Mouse (Mus musculus) retina, postnatal 7 days (tissue): ENCODE results near the gene Stat6.

ENCODE experiments used
- DNase-seq: peaks from one replicate; pipeline ENCODE4 v3.0.0-alpha.2; 2012; ENCODE audit warnings: low read depth, low spot score

The Stat6 gene

DNA sequence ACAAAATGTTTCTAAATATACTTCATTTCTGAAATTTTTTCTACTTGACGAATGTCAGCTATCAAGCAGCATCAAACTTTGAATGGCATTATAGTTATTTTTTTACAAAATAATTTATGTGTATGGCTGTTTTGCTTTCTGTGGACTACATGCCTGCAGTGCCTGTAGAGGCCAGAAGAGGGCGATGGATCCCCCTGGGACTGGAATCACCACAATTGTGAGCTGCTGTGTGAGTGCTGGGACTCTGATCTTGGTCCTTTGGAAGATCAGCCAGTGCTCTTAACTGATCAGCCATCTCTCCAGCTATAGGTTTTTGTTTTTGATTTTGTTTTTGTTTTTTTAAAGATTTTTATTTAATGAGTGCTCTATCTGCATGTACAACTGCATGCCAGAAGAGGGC lies 28.5 kb downstream of the Stat6 start:
- no peak for DNase-seq

DNA sequence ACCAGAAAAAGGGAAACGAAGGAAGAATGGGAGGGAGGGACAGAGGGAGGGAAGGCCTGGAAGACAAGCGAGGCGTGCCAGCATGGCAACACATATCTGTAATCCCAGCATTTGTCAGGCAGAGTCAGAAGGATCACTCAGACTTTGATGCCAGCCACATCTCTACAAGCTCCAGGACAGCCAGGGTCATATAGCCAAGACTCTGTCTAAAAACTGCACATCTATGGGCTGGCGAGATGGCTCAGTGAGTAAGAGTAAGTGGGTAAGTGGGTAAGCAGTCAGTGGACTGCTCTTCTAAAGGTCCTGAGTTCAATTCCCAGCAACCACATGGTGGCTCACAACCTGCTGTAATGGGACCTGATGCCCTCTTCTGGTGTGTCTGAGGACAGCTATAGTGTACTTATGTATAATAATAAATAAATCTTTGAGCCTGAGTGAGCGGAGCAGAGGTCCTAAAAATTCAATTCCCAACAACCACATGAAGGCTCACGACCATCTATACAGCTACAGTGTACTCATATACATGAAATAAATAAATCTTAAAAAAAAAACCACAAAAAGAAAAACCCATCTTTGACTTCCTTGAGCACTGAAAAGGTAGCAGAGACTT lies 31.4 kb downstream of the Stat6 start:
- DNase-seq: no peak

DNA sequence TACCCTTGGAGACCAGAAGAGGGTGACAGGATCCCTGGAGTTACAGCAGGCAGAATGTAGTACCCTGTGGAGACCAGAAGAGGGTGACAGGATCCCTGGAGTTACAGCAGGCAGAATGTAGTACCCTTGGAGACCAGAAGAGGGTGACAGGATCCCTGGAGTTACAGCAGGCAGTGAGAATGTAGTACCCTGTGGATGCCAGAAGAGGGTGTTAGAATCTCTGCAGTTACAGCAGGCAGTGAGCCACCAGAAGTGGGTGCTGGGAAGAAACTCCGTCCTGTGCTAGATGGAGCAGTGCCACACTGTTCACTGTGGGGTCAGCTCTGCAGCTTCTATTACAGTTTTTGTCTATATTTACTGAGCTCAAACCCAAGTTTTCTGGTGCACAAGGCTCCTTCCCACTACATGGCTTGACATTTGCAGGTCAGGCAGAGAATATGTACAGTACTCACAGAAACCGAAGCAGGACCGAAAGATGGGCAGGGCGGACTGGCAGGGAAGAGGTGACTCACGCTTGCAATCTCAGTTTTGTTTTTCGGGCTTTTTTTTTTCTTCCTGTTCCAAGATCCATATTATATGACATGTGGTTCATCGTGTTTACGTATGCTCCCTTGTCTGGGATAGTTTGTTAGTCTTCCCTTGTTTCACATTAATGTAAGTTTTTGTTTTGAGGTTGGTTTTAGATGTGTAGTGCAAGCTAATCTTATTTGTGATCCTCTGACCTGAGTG lies 32.2 kb downstream of the Stat6 start:
- peak; percentile 80 for DNase-seq

DNA sequence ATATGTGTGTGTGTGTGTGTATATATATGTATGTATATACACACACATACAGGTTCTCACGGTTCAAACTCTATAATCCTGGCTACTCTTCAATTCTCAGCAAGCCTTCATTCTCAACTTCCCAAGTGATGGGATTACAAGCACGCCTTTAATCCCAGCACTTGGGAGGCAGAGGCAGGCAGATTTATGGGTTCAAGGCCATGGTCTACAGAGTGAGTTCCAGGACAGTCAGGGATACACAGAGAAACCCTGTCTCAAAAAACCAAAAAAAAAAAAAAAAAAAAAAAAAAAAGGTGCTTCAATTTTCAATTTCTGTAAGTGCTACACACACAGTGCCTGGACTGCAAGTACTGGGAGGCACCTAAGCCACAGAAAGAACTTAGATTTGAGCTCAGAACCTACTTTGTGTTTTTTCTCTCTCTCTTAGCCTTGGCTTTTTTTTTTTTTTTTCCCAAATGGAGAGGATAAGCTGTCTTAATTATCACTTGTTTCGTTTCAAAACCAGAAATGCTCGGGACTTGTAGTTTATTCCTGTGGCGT lies 33.1 kb downstream of the Stat6 start:
- no peak for DNase-seq

DNA sequence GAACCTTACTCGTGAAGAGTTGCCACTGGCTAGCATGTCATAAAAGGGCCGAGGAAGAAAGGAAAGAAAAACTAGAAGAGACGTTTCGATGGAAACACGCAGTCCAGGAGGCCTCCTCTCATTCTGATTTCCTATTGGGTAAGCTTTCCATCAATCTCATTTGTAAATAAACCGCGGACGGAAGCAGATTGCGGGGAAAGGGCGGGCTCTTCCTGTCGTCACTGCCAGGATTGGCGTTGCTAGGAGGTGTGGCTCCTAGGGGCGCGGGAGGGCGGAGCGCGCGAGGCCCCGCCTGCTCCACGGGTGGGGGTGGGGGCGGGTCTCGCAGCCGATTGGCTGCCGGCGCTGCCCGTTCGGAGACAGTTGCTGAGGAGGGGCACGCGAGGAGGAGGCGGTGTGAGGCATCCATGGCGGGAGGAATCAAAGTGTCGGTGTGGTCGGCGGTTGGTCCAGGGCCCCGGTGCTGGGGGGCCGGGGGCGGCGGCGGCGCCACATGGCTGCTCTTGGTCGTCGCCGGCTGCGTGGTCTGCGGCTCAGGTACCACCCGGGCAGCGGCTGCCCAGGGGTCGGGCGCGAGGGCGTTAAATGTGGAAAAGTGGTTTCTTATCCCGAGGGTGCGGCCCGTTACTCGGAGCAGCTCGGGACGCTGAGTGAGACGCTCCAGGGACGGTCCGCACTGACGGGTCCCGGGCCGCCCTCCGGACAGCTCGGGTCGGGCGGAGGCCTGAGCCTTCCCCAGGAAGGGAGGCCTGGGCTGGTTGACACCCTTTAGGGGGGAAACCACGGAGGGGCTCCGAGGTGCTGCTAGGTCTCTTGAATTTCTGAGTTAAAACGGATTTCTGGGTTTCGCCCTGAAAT lies 34.1 kb downstream of the Stat6 start:
- peak; percentile 96 for DNase-seq

DNA sequence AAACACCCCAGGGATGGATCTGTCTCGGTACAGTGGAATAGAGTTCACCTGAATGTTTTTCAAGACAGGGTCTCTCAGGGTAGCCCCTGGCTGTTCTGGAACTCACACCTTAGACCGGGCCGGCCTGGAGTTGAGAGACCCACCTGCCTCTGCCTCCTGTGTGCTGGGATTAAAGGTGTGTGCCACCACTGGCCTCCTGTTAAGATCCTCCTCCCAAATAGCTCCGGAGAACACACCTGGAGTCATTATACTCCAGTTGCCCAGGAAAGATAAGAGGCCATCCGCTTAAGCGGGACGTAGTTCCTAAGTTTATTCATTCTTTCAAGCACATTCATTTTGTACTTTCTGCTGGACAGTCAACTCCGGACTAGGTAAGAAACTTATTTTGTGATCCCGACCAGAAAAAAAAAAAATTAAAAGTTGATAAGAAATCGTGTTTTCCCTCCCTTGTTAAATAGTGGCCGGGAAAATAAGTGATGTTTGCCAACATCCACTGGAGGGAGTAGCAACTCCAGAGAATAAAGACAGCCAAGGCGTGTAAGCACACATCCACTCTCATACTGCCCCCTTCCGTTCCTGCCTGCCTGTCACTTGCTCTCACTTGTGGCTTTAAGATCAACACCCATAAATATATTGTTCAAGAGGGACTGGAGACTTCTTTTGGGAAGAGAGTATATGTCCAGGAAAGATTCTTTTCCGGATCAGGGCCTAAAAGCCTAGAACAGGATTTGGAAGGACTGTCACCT lies 35.0 kb downstream of the Stat6 start:
- no peak for DNase-seq

DNA sequence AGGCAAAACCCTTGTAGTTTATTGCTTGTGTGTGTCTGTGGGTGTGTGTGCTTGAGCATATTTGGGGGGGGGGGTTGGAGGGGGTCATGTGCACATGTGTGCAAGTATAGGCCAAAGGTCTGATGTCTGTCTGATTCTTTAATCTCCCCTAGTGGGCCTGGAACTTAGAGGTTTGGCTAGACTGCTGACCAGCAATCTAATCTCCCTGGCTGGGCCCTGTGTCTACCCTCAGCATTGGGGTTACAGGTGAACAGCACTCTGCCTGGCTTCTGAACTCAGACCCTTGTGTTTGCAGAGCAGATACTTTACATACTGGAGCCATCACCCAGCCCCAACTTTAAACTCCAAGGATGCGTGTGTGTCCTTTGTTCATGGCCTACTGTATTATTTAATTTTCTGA lies 36.4 kb downstream of the Stat6 start:
- no peak for DNase-seq

DNA sequence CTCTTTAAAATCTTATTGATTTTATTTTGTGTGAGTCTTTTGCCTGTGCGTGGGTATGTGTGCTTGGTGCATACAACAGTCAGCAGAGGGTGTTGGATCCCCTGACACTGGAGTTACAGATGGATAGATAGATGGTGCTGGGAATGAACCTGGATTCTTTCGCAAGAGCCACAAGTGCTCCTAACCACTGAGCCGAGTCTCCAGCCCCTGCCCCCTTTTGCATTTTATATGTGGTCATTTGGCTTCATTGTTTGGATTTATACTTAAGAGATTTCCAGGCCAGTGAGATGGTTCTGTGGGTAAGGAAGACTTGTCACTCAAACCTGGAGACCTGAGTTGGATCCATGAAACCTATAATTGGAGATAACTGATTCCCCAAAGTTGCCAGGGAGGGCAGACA lies 37.1 kb downstream of the Stat6 start:
- no peak for DNase-seq

DNA sequence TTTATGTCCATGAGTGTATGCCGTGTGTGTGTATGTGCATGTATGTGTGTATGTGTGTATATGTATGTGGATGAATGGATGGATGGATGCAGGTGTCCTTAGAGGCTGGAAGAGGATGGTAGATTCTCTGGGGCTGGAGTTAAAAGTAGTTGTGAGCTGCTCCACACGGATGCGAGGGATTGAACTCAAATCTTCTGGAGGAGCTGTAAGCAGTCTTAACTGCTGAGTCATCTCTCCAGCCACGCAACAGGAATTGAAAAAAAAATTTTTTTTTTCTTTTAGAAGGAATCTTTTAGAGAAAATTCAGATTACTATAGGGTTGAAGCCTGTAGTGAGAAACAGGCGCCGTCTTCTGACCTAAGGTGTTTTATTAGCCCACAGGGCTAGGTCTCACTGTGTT lies 40.1 kb downstream of the Stat6 start:
- DNase-seq: no peak

DNA sequence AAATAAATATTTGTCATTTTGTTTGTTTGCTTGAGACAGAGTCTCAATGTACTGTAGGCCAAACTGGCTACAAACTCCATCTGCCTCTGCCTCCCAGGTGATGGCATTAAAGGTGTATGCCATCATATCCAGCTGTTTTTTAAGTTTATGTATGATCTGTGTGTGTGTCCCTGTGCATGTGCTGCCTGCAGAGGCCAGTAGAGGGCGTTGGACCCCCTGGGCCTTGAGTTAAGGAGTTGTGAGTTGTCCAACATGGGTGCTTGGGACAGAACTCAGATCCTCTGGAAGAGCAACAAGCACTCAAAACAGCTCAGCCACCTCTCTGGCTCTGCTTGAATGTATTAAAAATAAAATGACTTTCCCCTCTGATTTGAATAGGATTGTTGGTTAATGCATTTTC lies 48.3 kb downstream of the Stat6 start:
- DNase-seq: no peak

DNA sequence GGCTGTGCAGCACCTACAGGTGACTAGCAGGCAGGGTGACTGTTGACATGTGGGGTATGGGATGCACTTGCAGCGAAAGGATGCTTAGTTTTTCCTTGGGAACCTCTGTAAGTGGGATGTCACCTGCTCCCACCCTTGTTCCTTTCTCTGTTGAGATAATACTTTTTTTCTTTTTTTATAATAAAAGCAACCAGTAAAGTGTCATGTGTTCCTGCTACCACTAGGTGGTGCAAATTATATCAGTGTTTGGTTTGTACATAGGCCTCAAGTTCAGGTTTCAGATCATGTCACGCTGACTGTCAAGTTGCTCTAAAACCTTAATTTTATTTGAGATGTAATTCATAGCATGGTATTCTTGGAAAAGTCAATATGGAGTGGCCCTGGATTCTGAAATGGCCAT lies 51.9 kb downstream of the Stat6 start:
- DNase-seq: no peak

DNA sequence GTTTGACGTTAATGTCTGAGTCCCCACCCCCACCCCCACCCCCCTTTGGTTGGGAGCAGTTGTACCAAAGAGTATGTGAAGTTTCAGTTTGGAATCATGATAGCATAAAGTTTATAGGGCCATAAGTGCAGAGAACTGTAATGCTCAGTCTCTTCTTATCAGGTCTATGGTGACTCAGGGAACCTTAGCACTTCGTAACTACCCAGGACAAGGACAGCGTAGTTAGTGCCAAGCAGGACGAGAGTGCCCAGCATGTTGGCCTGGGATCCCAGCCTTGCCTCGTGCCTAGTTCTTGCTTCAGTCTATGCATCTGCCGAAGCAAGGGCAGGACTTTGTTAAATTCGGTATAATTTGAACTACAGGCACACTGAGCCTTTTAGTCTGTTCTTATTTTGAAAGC lies 53.0 kb downstream of the Stat6 start:
- no peak for DNase-seq

DNA sequence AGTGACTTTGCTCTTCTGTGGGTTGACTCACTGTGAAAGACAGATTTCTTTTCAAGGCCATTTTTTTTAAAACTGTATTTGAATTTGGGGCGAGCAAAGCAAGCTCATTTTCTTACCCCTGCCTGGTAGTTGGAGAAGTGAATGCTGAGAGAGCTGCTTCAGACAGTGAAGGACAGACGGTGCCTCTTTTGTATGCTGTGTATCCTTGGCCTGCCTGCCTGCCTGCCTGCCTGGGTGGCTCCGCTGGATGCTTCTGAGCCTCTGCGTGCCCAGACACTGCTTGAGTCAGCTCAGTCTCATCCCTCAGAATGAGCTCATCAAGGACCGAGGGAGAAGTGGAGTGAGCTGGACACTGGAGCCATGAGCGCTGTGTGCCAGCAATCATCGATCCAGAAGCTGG lies 56.2 kb downstream of the Stat6 start:
- DNase-seq: no peak

DNA sequence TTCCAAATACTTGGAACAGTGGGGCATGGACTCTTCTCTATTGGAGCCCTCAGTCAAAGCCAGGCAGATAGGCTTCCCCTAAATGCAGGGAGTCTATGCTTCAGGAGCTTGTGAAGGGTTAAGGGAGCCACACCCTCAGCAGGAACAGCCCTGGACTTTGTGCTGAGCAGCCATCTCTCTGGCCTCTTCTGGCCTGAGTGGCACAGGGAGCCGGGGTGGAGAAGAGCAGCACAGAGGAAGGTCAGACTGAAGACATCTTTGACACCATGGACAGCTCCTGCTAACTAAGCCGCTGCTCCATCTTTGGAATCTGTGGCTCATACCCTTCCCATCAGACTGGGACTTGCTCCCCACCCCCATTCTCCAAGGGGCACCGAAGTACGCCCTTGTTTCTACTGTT lies 60.5 kb downstream of the Stat6 start:
- no peak for DNase-seq

DNA sequence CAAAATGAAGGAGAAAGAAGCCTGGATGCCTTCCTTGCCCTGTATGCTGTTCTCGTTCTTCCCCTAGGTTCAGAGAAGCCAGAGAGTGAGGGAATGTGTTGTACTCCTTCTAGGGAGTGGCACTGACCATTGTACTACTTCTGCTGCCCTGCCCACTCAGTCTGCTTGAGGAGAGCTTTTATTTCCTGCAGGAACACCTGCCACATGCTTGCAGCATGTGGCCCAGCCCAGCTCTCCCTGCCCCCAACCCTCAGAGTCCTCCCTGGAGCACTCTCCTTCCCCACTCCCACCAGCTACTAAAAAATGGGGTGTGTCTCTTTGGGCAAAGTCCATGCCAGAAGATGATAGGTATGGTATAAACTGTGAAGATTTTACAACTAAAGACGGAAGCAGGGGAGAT lies 61.5 kb downstream of the Stat6 start:
- no peak for DNase-seq

DNA sequence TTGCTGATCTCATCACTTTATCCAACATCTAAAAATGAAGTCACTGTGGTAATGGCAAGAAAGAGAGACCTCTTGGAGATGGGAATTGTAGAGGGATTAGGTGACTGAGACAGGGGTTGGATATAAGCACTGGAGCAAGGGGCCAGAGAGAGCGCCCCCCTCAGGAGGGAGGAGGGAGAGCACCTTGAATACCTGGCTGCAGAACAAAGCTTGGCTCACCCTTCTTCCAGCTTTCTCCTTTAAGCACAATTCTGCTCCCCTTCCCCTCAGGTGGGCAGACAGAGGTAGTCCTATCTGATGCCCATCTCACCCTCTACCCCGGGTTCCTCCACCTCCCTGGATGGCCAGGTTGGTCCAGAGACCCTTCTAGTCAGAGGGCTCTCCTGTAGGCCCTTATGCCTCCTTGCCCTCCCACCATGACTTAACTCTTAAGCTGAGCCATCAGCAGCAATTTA lies 62.0 kb downstream of the Stat6 start, which contains the start of gene Myo1a:
Myo1a (plus strand) TSS at position 405 of the 455 bp plus-strand sequence.
- no peak for DNase-seq

DNA sequence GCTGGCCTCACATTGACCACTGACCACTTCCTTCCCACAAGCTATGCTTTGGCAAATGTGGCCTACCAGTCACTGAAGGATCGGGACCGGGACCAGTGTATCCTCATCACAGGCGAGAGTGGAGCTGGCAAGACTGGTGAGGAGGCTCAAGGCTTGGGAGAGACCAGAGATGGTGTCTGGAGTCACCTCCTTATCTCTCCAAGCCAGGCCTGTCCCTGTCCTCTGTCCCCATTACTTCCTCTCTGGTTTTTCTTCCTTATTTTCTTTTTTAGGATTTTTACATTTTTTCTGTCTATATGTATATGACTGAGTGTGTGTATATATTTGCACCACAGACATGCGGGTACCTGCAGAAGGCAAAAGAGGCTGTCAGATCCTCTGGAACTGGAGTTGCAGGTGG lies 63.0 kb downstream of the Stat6 start:
- no peak for DNase-seq

DNA sequence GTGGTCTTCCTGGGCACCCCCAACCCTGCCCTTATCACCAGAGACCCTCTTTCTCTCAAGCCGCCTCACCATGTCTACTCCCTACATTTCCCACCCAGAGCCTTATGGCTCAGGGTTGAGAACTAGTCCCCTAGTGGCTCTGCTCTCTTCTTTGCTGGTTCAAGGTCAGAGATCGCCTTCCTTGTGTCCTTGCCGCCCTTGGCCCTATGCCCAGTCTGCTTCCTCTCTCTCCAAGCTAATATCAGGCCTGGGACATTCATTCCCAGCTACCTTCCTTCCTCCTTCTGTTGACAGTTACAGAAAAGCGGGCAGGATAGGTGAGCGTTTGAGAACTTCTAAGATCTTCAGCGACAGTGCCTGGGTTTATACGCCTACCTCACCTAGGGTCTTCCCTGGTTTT lies 64.9 kb downstream of the Stat6 start:
- no peak for DNase-seq

DNA sequence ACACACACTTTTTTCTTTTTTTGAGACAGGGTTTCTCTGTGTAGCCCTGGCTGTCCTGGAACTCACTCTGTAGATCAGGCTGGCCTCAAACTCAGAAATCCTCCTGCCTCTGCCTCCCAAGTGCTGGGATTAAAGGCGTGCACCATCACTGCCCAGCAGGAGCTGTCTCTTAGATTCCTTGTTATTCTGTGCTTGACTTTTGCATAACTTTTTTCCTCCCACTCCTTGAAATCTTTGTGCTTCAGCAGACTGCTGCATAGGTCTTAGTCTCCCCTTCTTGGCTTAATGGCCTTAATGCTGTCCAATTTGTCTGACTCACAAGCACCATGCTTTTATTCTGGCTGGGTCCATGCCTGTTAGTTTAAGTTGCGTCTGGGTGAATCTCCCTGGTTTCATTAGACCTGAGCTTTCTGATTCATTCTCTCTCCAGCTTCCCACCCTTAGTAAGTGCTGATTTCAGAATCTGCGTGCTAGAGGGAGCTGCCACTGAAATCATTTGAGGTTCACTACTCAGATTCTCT lies 66.1 kb downstream of the Stat6 start:
- DNase-seq: no peak

DNA sequence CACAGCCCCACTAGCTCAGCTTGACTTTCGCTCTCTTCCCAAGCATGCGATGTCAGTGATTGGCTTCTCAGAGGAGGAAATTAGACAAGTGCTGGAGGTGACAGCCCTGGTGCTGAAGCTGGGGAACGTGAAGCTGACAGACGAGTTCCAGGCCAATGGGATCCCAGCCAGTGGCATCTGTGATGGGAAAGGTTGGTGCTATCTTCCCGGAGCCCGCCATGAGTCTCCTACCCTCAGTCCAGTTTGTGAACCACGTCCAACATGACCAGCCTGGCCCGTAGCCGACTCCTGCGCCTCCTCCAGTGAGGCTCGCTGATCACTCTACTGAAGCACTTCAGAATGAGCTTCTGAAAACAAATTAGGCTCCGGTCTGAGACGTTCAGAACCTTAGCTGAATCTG lies 67.5 kb downstream of the Stat6 start:
- no peak for DNase-seq
